Mouse (Mus musculus) ES-E14 (cell line): ENCODE results near the gene Sirt3.

Experiments used
- CHD2 ChIP-seq: IDR thresholded peaks from 2 replicates; pipeline ENCODE4 v1.6.1; 2014; ENCODE audit warnings: mild to moderate bottlenecking, low read depth, low read length, inconsistent platforms
- HCFC1 ChIP-seq: IDR thresholded peaks from 2 replicates; pipeline ENCODE4 v1.6.1; 2012; ENCODE audit warnings: low read length, inconsistent platforms, borderline replicate concordance; ENCODE audit not compliant: insufficient read depth
- MAFK ChIP-seq: IDR thresholded peaks from 2 replicates; pipeline ENCODE4 v1.6.1; 2014; ENCODE audit warnings: mild to moderate bottlenecking, low read depth, low read length, inconsistent platforms; ENCODE audit not compliant: insufficient read depth
- ZC3H11A ChIP-seq: IDR thresholded peaks from 2 replicates; pipeline ENCODE4 v1.6.1; 2012; ENCODE audit warnings: low read depth, mild to moderate bottlenecking, inconsistent platforms, low read length, borderline replicate concordance
- ZNF384 ChIP-seq: IDR thresholded peaks from 2 replicates; pipeline ENCODE4 v1.6.1; 2012; ENCODE audit warnings: low read depth, low read length, inconsistent platforms

DNA sequence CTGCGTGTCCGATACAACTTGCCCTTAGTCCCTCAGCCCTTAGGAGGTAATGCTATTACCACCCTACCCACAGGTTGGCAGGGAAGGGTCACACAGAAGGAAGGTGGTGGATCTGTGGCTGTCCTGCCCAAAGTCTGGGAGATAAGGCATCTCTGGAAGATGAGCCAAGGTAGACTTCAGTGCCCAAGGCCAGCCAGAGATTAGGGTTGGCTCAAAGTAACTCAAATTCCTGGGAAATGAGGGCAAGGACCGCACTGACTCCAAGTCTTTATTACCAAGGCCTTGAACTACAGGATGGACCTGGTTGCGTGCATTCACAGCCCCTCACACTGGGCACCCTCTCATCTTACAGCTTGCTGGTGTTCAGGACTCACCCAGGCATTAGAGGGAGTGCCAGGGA lies 30.2 kb downstream of the Sirt3 start:
- no peak for TF ChIP-seq MAFK
- TF ChIP-seq ZC3H11A: no peak
- no peak for TF ChIP-seq HCFC1
- TF ChIP-seq ZNF384: no peak
- no peak for TF ChIP-seq CHD2
